Mouse (Mus musculus) thymus, adult 2 months (tissue): ENCODE data around the gene Mylk.

Experiments
- CTCF ChIP-seq: fragments of 200-500 bp; IDR thresholded peaks from 2 replicates; pipeline ENCODE4 v1.5.1; 2012; ENCODE audit warnings: mild to moderate bottlenecking, control low read depth, low read length, moderate library complexity, borderline replicate concordance; ENCODE audit not compliant: control insufficient read depth, poor library complexity, insufficient read depth; ENCODE audit errors: extremely low read depth
- POLR2A ChIP-seq: fragments of 200-500 bp; IDR thresholded peaks from 2 replicates; pipeline ENCODE4 v1.6.1; 2012; ENCODE audit warnings: mild to moderate bottlenecking, low read length, control low read depth, moderate library complexity; ENCODE audit not compliant: control insufficient read depth, poor library complexity, insufficient read depth; ENCODE audit errors: extremely low read depth

- no peak for TF ChIP-seq POLR2A
- no peak for TF ChIP-seq CTCF
Measured at GRCm38 (mm10) chr16:34792555-34792954, 47.5 kb downstream of the Mylk start.
